In the genomic region with DNA sequence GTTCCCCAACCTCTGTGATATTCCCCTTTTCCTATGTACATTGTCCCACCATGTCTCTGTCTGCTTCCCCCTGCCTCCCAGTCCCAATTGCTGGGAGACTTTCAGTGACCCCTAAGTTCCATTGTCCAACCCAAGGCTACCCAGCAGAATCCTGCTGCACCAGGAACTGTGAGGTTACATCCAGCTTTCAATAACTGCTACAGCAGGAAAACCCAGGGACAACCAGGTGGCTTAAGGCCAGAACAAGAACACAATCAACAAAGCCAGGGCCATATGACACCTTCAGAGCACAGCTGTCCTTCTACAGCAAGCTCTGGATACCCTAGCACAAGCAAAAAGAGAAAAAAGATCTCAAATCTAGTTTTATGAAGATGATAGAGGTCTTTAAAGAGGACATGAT, we compare ENCODE assay signal across 39 mouse cellular contexts. TPM values are rescaled to one million over a fixed set of nuclear protein-coding genes. Genes with fewer than 3 reads are reported as not detected.
"Had no signal": no experiment of that assay in that cellular context is flagged by ENCODE, and none has a peak within 500 bp of the region (broad histone marks: within the 10 kb centered on the region; RNA-seq: fewer than 3 reads in every experiment).

No protein-coding gene starts in this region.

- H3K27ac ChIP-seq: heart, embryonic 13.5 days; heart, embryonic 15.5 days; hindbrain, embryonic 10.5 days; hindbrain, embryonic 12.5 days; hindbrain, embryonic 14.5 days; intestine, embryonic 15.5 days; layer of hippocampus, adult 2 months; left cerebral cortex, adult 2 months; limb, embryonic 10.5 days; limb, embryonic 12.5 days; liver, embryonic 13.5 days; liver, embryonic 15.5 days had no signal

- H3K4me1 ChIP-seq: hindbrain, embryonic 10.5 days; hindbrain, embryonic 12.5 days; intestine, embryonic 15.5 days; limb, embryonic 10.5 days; limb, embryonic 12.5 days; liver, embryonic 13.5 days; liver, embryonic 15.5 days had no signal

- H3K4me3 ChIP-seq: heart, embryonic 13.5 days; heart, embryonic 15.5 days; hindbrain, embryonic 10.5 days; hindbrain, embryonic 12.5 days; intestine, embryonic 15.5 days; layer of hippocampus, adult 2 months; left cerebral cortex, adult 2 months; limb, embryonic 10.5 days; limb, embryonic 12.5 days; liver, embryonic 13.5 days; liver, embryonic 15.5 days had no signal

- DNase-seq: gastrocnemius, postnatal 14 days; gastrocnemius, postnatal 36 days; heart, postnatal 14 days; heart, postnatal 4 days; kidney, adult 18-20 months; kidney, adult 8-10 months; kidney, postnatal 10 days; kidney, postnatal 25 days; kidney, postnatal 4 days; liver; liver, embryonic 13.5 days had no signal

RNA-seq across cellular contexts. Expression of gene Apol10b, which starts 6.9 kb away (rescaled TPM):
- total RNA-seq: granulocyte monocyte progenitor cell, adult 5-6 weeks; heart, postnatal 4 days; layer of hippocampus, adult 2 months; left cerebral cortex, postnatal 14 days had no signal
- polyA plus RNA-seq: heart, embryonic 11.5 days; heart, embryonic 13.5 days; hindbrain, embryonic 10.5 days; hindbrain, embryonic 14.5 days; hindbrain, embryonic 16.5 days; limb, embryonic 12.5 days; liver, embryonic 11.5 days; liver, embryonic 13.5 days; liver, embryonic 15.5 days had no signal

RNA-seq across cellular contexts. Expression of gene Gm36245, which starts 10.1 kb away (rescaled TPM):
- total RNA-seq: gastrocnemius, adult 8-10 months; gastrocnemius, postnatal 14 days; gastrocnemius, postnatal 36 days; granulocyte monocyte progenitor cell, adult 5-6 weeks; heart, adult 8-10 months; heart, postnatal 14 days; heart, postnatal 4 days; layer of hippocampus, adult 2 months; layer of hippocampus, postnatal 10 days; layer of hippocampus, postnatal 25 days; left cerebral cortex, adult 2 months; left cerebral cortex, postnatal 14 days; left cerebral cortex, postnatal 36 days had no signal
- polyA plus RNA-seq: frontal cortex, adult 2 months; heart, embryonic 11.5 days; heart, embryonic 13.5 days; heart, embryonic 15.5 days; heart, postnatal 0 days; hindbrain, embryonic 10.5 days; hindbrain, embryonic 12.5 days; hindbrain, embryonic 14.5 days; hindbrain, embryonic 16.5 days; inflammation-experienced regulatory T-cells, adult 6 months; intestine, embryonic 15.5 days; intestine, postnatal 0 days; kidney, embryonic 14.5 days; kidney, embryonic 16.5 days; limb, embryonic 10.5 days; limb, embryonic 12.5 days; limb, embryonic 14.5 days; liver, embryonic 11.5 days; liver, embryonic 13.5 days; liver, embryonic 15.5 days had no signal

RNA-seq across cellular contexts. Expression of gene 1700025B11Rik, which starts 27.3 kb away (rescaled TPM):
- total RNA-seq: gastrocnemius, adult 8-10 months; gastrocnemius, postnatal 14 days; gastrocnemius, postnatal 36 days; granulocyte monocyte progenitor cell, adult 5-6 weeks; heart, adult 8-10 months; heart, postnatal 14 days; heart, postnatal 4 days; layer of hippocampus, adult 2 months; layer of hippocampus, postnatal 10 days; layer of hippocampus, postnatal 25 days; left cerebral cortex, adult 2 months; left cerebral cortex, postnatal 14 days; left cerebral cortex, postnatal 36 days had no signal
- polyA plus RNA-seq: frontal cortex, adult 2 months; heart, embryonic 11.5 days; heart, embryonic 13.5 days; heart, embryonic 15.5 days; heart, postnatal 0 days; hindbrain, embryonic 10.5 days; hindbrain, embryonic 12.5 days; hindbrain, embryonic 14.5 days; hindbrain, embryonic 16.5 days; inflammation-experienced regulatory T-cells, adult 6 months; intestine, embryonic 15.5 days; intestine, postnatal 0 days; kidney, embryonic 14.5 days; kidney, embryonic 16.5 days; limb, embryonic 10.5 days; limb, embryonic 12.5 days; limb, embryonic 14.5 days; liver, embryonic 11.5 days; liver, embryonic 13.5 days; liver, embryonic 15.5 days had no signal

RNA-seq across cellular contexts. Expression of gene Apol11b, which starts 54.1 kb away (rescaled TPM):
- total RNA-seq: gastrocnemius, postnatal 36 days; granulocyte monocyte progenitor cell, adult 5-6 weeks; layer of hippocampus, adult 2 months; layer of hippocampus, postnatal 25 days; left cerebral cortex, postnatal 14 days; left cerebral cortex, postnatal 36 days had no signal
- polyA plus RNA-seq: frontal cortex, adult 2 months; heart, embryonic 11.5 days; hindbrain, embryonic 10.5 days; hindbrain, embryonic 12.5 days; hindbrain, embryonic 14.5 days; hindbrain, embryonic 16.5 days; intestine, postnatal 0 days; kidney, embryonic 14.5 days; limb, embryonic 10.5 days; limb, embryonic 12.5 days; limb, embryonic 14.5 days had no signal

RNA-seq across cellular contexts. Expression of gene Apol7c, which starts 55.9 kb away (rescaled TPM):
- total RNA-seq: gastrocnemius, adult 8-10 months; gastrocnemius, postnatal 36 days; heart, adult 8-10 months; heart, postnatal 4 days; layer of hippocampus, adult 2 months; layer of hippocampus, postnatal 10 days; layer of hippocampus, postnatal 25 days; left cerebral cortex, adult 2 months; left cerebral cortex, postnatal 14 days; left cerebral cortex, postnatal 36 days had no signal
- polyA plus RNA-seq: frontal cortex, adult 2 months; heart, embryonic 11.5 days; heart, embryonic 15.5 days; heart, postnatal 0 days; hindbrain, embryonic 10.5 days; hindbrain, embryonic 12.5 days; hindbrain, embryonic 14.5 days; hindbrain, embryonic 16.5 days; kidney, embryonic 14.5 days; kidney, embryonic 16.5 days; limb, embryonic 10.5 days; limb, embryonic 12.5 days; liver, embryonic 13.5 days; liver, embryonic 15.5 days had no signal
